Mouse (Mus musculus): ENCODE measurements around the gene Tectb.

GRCm38 (mm10) chr19:55227135-55227534 lies 46.6 kb downstream of the Tectb start:
- peak; percentile 19; the same call in 1 of the 2 replicates for TF ChIP-seq CTCF (IDR thresholded peaks at IDR 0.05; ENCODE audit: extremely low read depth, insufficient read length, insufficient replicate concordance, low read depth, low read length)
- no peak for TF ChIP-seq POLR2A (IDR thresholded peaks at IDR 0.05; ENCODE audit: low read depth, low read length)

All from small intestine, adult 2 months (tissue).